17 mouse cellular contexts compared by ENCODE assay signal in the genomic region with DNA sequence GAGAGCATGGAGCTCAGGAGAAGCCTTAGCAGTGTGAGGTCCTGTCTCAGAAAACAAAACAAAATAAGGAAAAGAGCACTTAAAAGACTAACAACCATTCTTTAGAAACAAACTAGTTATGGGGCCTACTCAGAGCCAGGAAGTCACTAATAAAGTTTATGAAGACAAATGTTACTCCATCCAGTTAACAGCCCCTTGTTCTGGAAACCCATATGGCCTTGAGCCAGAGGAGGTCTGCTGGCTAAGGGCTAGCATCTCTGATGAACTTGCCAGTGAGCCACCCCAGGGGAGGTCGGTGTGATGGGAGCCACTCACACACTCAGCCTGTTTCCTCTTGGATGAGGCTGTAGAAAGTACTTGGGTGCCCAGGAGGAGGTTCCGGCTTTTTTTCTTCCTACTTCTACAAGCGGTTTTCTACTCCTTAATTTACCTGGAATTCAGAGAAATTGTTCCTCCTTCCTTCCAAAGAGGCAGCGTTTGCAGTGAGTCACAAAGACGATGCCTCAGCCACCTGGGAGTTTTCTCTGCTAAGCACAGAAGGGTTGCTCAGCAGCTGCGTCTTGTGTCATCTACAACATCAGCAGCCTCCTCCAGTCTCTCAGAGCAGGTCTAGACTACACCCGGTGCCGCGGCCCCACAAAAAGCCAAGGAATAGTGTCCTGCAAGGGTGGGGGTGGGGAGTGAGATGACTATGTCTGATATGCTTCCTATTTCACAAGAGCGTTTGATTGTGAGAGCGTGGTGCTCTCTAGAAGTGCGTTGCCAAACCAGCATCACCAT. TPM values are rescaled to one million over a fixed set of nuclear protein-coding genes. Genes with fewer than 3 reads are reported as not detected.
DNase-seq lines count a peak whose midpoint lies in the region; ATAC-seq and TF ChIP-seq lines count a peak whose summit lies in the region.
"Had no signal": no experiment of that assay in that cellular context is flagged by ENCODE, and none has a peak within 500 bp of the region (broad histone marks: within the 10 kb centered on the region; RNA-seq: fewer than 3 reads in every experiment).

No protein-coding gene starts in this region.

- H3K36me3 ChIP-seq in lung, embryonic 16.5 days (ENCODE audit: control insufficient read depth, insufficient read depth, low read length), result no peaks in the 10 kb centered on the region
- no peaks in the 10 kb centered on the region for H3K36me3 ChIP-seq in stomach, postnatal 0 days (ENCODE audit: control insufficient read depth, insufficient read depth, low read length)
- H3K36me3 ChIP-seq: midbrain, embryonic 13.5 days had no signal

- peak overlapping the region; percentile 43; the same call in 1 of the 2 replicates for H3K27ac ChIP-seq in gastrocnemius, adult 2 months
- H3K27ac ChIP-seq in lung, embryonic 16.5 days (ENCODE audit: low read length), result peak overlapping the region; percentile 29
- H3K27ac ChIP-seq in stomach, postnatal 0 days (replicated peaks), result 0 out of 2 replicates have a peak overlapping the region, but pooled peaks have one; percentile 30
- H3K27ac ChIP-seq: hindbrain, embryonic 14.5 days; macrophage; midbrain, embryonic 13.5 days had no signal

- H3K4me3 ChIP-seq in gastrocnemius, adult 2 months, result no peak overlapping the region
- no peak overlapping the region for H3K4me3 ChIP-seq in lung, embryonic 16.5 days (ENCODE audit: low read length)
- no peak overlapping the region for H3K4me3 ChIP-seq in stomach, postnatal 0 days (ENCODE audit: low read depth, low read length)
- H3K4me3 ChIP-seq: midbrain, embryonic 13.5 days had no signal

- TF ChIP-seq CTCF in gastrocnemius, adult 2 months (IDR thresholded peaks at IDR 0.05), result no peak
- TF ChIP-seq CTCF in stomach, postnatal 0 days (IDR thresholded peaks at IDR 0.05; ENCODE audit: low read depth), result no peak

- WGBS in lung, embryonic 16.5 days, result 47% methylated on average over 12 of the region's 12 CpGs
- WGBS in stomach, postnatal 0 days, result 46% methylated on average over 12 of the region's 12 CpGs

- intact Hi-C loops in gastrocnemius, adult 2 months (cut with DNase I), result no loop called here

- ATAC-seq in lung, embryonic 16.5 days (ENCODE audit: low read depth), result no peak; the same call in 1 of the 2 replicates
- peak; percentile 35; the same call in 1 of the 2 replicates for ATAC-seq in granulocyte monocyte progenitor cell, adult 5-6 weeks (replicated peaks; ENCODE audit: poor library complexity, severe bottlenecking)
- 0 out of 2 replicates have a peak, but pooled peaks have one; percentile 29 for ATAC-seq in stomach, postnatal 0 days (ENCODE audit: low FRiP score, low TSS enrichment)
- ATAC-seq: forebrain, embryonic 16.5 days; midbrain, embryonic 13.5 days had no signal

- H3K27me3 ChIP-seq in lung, embryonic 16.5 days (ENCODE audit: control insufficient read depth, insufficient read depth, low read depth, low read length), result no peaks in the 10 kb centered on the region
- H3K27me3 ChIP-seq in stomach, postnatal 0 days (ENCODE audit: control insufficient read depth, insufficient read depth, low read length), result no peaks in the 10 kb centered on the region
- H3K27me3 ChIP-seq: midbrain, embryonic 13.5 days had no signal

- H3K4me2 ChIP-seq in lung, embryonic 16.5 days (ENCODE audit: low read depth, low read length), result no peak overlapping the region
- H3K4me2 ChIP-seq in stomach, postnatal 0 days (replicated peaks; ENCODE audit: low read depth), result no peak overlapping the region
- H3K4me2 ChIP-seq: hindbrain, embryonic 14.5 days; midbrain, embryonic 13.5 days had no signal

- H3K9ac ChIP-seq in lung, embryonic 16.5 days (ENCODE audit: low read length), result no peak overlapping the region
- H3K9ac ChIP-seq in stomach, postnatal 0 days (ENCODE audit: low read length), result no peak overlapping the region
- H3K9ac ChIP-seq: hindbrain, embryonic 14.5 days; midbrain, embryonic 13.5 days had no signal

- TF ChIP-seq EP300 in stomach, postnatal 0 days (optimal IDR thresholded peaks at IDR 0.05), result no peak

- no peaks in the 10 kb centered on the region for H3K9me3 ChIP-seq in lung, embryonic 16.5 days (ENCODE audit: control insufficient read depth, low read length)
- H3K9me3 ChIP-seq in stomach, postnatal 0 days (ENCODE audit: control insufficient read depth, low read length), result no peaks in the 10 kb centered on the region
- H3K9me3 ChIP-seq: midbrain, embryonic 13.5 days had no signal

- no peak for DNase-seq in gastrocnemius, adult 2 months
- no peak for DNase-seq in gastrocnemius, postnatal 4 days (ENCODE audit: low spot score in 2 of 2)
- DNase-seq in lung, adult 18-20 months, result no peak
- no peak for DNase-seq in stomach, postnatal 0 days (ENCODE audit: low spot score)
- no peak for DNase-seq in spleen, postnatal 4 days (ENCODE audit: low spot score in 2 of 2)
- DNase-seq in spleen, postnatal 36 days (ENCODE audit: low spot score in 2 of 2), result no peak
- DNase-seq: cerebellum, adult 11-12 months; gastrocnemius, postnatal 14 days; kidney, adult 2 months; layer of hippocampus, postnatal 36 days; thymus, postnatal 4 days had no signal

- peaks cover 22% of the 10 kb centered on the region for H3K4me1 ChIP-seq in lung, embryonic 16.5 days (replicated peaks; ENCODE audit: control insufficient read depth, insufficient read depth, low read length)
- no peaks in the 10 kb centered on the region; the same call in 1 of the 2 replicates for H3K4me1 ChIP-seq in stomach, postnatal 0 days (replicated peaks; ENCODE audit: control insufficient read depth, insufficient read depth)
- H3K4me1 ChIP-seq: midbrain, embryonic 13.5 days had no signal

RNA-seq across cellular contexts. Expression of gene Gnpnat1, which starts 38.3 kb away (rescaled TPM):
- 10 to 100 TPM in 1 of 2 experiments, 1 to 10 TPM in 1; 6.0 to 10.9 TPM for total RNA-seq in gastrocnemius, adult 2 months (2021)
- total RNA-seq in gastrocnemius, postnatal 4 days (2021), result 10 to 100 TPM; 16.2 to 18.8 TPM
- polyA plus RNA-seq in lung, embryonic 16.5 days (2015; fragmentation: Nextera tagmentation; extraction: Ambion mirVana), result 43.6 and 45.4 TPM in 2 replicates
- total RNA-seq in granulocyte monocyte progenitor cell, adult 5-6 weeks (2014; fragmentation: Nextera tagmentation), result 42.0 and 72.4 TPM in 2 replicates
- total RNA-seq in granulocyte monocyte progenitor cell, adult 5-6 weeks (2017), result 30.2 and 50.2 TPM in 2 replicates
- polyA plus RNA-seq in stomach, postnatal 0 days (2015; fragmentation: Nextera tagmentation; extraction: Ambion mirVana), result 44.3 and 45.3 TPM in 2 replicates
